Mouse (Mus musculus) frontal cortex, adult (tissue): ENCODE measurements around the gene Ggact.

ENCODE experiments used
- ATAC-seq: cut with Nextera tagmentation; 2 replicates; pipeline ENCODE4 v1.9.2; 2017; ENCODE audit warnings: mild to moderate bottlenecking, moderate library complexity, mixed read lengths; ENCODE audit not compliant: low TSS enrichment

Ggact gene

DNA sequence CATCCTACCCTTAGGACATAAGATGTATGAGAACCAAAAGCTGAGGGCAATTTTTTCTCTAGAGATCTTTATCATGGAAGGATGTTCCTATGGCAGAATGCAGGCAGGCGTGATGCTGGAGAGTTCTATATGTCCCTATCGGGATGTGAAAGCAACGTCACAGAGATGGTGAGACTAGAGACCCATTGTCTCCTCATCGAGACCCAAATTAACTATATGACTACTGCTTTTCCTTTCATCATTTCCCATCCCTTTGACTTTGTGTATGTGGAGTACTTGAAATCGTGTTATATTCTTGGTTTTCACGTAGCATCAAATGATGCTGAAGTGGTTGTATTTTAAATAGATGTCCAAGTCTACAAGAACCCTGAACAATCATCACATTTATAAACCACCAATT lies at the start of gene Ggact:
TSS of gene Ggact (minus strand) at position 101 of the 400 bp plus-strand sequence.
- peak; percentile 41; the same call in 1 of the 2 replicates for ATAC-seq

DNA sequence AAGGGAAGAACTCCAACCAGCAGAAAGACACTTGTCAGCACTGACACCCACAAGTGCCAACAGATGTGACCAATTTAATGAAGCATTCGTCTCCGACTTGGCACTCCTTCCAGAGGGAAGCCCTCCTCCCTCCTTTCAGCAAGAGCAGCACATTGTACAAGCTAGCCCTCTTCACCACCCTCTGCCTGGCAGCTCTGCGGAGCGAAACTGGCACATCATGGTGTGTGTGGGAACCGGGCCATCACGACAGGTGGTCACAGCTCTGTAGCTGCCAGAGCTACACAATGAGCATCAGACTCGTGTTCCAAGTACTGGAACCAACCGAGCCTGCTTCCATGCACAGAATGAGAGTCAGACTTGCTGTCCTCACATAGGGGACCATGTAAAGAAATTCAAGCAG lies 44.4 kb upstream of the Ggact start:
- ATAC-seq = peak; percentile 99

DNA sequence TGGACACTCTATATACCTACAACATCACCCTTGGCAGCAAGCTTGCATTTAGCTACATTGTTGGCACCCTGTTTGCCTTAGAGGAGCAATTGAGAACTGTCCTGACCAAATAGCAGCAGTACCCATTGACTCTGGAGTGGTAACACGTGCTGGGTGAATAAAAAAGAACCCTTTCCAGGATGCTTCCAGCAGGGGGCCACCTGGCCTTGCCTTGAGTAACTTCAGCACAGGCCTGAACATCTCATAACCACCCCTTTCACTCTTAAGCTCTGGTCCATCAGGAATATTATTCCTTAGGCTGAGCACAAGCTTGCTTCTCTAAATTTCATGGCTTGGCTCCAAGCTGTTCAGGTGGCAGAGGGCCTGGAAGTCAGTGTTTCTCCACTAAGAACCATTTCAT lies 39.8 kb upstream of the Ggact start:
- ATAC-seq = peak; percentile 75

DNA sequence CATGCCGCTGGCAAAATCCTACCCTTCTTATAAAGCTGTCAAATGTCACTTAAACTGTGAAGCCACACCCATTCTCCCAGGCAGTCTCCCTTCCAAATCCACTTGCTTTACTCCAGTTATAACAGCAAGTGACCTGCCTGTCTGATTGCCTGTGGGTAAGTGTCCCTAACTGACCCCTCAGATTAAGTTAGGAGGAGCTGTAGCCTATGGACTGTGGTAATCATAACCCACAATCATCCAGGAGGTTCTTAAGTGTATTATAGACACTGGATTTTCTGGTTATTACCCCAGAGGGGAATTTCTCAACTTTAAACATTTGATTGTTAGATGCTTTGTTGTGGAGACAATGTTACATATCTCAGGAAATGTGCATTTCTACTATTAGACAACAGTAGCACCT lies 39.0 kb upstream of the Ggact start:
- no peak for ATAC-seq

DNA sequence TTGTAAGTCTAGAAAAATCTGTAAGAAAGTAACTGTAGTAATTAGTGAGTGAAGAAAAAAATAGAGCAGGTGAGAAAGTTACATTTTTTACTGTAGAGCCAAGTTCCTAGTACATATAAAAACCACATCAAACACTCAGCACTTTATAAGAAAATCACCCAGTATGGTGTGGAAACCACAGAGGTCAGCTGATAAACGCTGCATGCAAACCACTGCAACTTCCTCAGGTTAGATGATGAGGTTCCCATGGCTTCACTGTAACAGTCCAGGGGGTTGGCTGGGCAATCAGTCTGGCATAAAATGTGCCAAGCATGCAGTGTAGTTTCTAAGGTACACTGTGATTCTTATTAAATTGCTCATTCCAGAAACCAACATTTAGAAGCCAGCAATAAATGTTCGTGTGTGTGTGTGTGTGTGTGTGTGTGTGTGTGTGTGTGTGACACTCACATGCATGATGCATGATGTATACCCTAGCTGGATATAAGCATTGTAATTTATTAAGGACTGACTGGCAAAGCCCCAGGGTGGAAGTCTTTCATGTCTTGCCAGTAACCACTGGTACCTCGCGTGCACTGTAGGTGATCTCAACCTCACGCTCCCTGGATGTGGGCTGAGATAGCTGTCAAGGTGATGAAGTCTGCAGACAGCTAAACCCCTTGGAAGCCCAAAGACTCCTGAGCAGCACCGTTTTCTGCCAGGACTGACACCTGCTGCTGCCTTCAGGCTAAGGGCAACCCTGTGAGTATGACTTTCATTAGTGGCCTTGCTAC lies 38.3 kb upstream of the Ggact start:
- ATAC-seq = no peak

DNA sequence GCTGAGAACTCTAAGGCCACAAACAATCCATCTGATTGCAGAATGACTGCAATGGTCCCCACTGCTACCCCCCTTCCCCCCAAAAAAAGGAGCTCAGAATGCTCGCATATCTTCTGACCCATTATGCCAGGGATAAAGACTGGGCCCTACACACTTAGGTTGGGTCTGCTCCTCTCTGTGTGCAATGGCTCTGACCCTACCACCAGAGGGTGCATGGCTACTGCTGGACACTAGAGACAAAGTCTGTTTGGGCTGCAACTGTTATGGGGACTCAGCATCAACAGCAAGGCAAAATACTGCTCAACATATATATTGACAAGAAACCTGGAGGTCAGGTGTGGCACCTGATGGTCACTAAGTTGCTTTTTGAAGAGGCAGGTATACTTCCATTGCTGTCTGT lies 37.4 kb upstream of the Ggact start:
- ATAC-seq = no peak

DNA sequence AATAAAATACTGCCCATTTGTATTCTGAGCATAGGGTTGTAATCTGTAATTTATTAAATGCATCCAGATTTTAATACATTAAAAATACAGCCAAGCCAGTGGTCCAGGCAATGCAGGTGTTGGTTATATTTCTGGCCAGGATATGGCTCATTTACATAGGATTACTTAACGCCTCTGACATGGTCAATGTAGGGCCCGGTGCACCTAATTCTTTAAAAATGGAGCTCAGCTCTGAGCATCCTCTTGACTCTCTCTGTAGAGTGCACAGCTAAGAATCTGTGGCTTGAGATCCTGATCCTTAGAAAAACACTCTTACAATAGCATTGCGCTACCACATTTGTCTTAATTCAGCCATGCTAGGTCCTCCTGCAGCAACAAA lies 29.9 kb upstream of the Ggact start:
- no peak for ATAC-seq

DNA sequence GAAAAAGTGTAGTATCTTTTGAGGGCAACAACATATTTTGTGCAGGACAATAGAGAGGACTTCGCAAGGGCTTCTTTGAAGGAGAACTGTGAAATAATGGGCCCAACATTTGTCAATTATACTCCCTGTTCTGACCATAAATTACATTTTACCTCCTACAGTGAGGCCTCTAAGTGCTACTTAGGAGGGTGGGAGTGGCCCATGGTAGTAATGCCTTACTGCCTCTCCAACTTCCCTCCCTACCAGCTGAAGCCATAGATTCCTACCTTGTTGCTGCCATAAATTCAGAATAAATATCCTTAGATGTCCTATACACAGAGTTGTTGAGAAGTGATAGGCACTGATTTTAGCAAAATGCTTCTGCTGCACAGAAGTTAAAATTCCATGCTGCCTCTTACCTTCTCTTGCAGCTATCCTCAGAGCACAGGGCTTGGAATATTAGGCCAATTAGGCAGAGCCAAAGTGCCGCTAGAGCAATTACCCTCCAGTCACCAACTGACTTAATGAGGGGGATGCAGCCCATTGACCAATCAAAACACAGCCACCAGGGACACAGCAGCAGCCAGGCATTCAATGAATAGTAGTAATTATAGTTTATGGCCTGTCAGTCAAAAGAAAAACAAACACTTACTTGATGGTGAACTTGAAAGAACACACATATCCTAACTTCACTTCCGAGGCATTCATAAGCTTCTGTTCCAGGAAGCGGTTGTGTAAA lies 29.4 kb upstream of the Ggact start:
- peak; percentile 62; the same call in 1 of the 2 replicates for ATAC-seq

DNA sequence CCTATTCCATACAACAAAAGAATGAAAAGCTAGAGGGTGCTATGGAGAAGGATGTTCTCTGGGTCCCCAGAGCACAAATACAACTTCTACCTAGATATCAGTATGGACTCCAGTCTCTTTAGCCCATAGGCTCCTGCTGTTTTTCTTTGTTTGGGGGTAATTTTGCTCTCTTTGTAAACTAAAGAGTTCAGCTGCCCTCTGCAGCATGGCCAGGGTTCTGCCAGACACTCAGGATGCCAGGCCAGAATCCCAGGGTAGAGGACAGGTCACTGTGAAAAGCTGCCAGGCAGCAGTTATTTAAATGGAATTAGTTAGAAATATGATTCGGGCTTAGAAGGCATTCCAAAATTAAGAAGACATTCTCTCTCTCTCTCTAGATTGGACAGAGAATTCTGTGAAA lies 22.9 kb upstream of the Ggact start:
- ATAC-seq = no peak

DNA sequence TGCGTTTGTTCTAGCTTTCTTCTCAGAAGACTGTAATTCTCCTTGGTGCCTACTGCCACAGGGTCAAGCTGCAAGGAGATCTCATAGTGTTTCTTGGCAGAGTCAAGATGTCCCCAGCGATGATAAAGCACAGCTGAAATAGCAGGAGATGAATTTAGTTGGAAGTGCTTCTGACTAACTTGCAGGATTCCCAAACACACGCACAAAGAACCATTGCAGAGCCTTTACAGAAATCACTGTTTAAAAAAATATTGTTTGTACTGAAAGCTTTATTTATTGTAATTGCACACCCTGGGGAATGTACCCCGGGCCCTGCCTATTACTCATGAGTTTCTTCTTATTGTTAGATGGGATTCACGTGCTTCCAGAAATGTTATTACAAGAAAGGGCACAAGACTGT lies 6.5 kb upstream of the Ggact start:
- no peak for ATAC-seq

DNA sequence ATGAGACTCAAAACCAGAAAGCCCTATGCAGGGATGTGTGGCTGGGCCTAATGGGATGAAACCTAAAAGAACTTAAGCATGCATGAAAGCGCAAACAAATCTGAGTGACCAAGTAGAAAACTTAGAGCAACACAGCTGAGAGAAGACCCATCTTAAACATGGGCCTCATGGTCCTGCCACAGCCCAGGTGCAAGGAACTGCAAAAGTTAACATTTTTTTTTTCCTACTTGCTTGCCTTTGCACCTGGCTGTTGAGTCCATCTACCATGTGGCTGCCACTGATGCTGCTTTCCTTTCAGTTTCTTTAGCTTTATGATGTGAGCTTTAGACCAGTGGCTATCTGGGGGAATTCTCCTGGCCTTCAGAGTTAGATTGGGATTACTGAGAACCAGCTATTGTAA lies 4.1 kb upstream of the Ggact start:
- ATAC-seq = no peak

DNA sequence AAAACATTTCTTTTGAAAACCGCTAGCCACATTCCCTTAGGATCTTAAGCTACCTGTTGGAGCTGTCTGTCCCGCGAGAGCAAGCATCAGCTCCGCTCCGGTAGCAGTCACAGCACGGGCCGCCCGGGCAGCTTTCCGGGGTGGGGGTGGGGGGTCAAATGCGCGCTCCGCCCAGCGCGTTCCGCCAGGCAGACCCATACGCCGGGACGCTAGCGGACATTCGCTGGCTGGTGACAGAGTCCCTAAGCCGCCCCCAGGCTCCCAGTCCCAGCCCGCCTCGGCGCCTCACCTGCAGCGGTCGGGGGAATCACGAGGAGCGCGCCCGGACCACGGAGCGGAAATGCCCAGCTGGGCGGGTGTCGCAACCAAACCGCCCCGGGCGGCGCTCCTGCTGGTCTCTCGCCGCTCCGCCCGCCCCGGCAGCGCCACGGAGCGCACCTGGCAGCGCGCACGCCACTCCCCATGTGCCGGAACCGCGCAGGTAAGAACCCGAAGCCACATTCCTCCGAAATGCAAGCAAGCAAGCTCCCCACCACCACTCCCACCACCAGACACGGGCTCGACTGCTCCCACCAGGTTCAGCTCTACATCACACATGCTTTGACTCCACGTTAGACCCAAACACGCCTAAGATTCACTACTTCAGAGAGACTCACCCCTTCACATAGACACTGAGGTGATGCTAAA lies 602 bp downstream of the Ggact start:
- ATAC-seq = peak; percentile 89

DNA sequence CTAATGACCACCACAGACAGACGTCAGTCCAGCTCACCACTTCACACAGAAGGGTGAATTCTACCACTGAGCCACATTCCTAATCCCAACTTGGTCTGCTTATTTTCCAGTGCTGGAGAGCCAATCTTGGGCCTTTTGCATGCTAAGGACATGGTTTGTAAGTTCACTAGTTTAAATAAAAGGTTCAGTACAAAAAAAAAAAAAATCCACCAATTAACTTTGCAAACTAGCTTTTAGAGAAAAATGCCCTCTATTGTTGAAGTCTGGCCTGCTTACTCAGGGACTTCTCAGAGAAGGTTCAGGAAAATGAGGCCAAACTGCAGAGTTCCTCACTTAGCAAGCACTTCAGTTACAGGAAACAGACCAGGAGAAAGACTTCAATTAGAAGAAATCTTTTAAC lies 1.4 kb downstream of the Ggact start:
- ATAC-seq = no peak

DNA sequence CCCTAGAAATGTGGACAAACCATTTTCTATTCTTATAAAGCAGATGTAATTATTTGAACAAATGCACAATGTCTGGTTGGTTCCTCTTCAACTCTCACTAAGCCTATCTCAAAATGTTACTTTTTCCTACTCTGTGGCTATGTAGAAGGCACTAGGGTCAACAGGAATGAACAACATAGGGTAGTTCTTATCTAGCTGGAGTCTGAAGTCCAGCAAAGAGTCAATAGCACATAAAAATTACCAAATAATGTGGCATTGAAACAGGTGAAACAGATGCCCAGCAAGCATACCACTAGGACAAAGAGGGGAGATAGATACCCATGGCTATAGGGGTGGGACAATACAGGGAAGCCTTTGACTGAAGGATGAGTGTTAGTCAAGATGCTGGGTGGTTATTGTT lies 2.3 kb downstream of the Ggact start:
- ATAC-seq = no peak

DNA sequence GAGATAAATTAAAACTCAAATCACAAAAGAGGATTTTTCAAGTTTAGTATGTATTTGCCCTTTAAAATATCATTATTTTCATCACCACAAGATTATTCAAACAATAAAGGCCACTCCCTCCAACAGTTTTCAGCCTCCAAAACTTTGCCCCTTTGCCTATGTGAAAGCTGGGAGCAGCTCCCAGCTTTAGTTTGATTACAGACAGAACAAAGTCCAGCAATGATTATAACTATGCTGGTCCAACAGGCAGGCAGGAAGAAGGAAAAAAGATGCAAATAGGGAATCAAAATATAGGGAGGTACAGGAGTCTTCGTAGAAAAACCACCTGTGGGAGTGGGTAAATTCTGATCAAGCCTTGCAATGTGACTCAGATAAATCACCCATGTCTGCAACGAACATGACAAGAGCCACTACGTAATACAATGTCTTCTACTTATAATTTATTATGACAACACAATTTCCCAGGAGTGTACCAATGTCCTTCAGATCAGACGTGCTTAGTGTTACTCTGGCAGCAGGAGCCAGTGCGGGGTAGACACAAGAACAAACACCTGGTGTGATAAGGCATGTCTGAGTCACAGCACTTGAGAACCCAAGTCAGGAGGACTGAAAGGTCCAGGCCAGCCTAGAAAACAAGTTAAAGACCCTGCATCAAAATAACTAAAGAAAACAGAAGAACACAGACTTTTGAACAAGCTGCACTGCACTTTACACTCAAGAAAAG lies 4.0 kb downstream of the Ggact start:
- ATAC-seq = no peak

DNA sequence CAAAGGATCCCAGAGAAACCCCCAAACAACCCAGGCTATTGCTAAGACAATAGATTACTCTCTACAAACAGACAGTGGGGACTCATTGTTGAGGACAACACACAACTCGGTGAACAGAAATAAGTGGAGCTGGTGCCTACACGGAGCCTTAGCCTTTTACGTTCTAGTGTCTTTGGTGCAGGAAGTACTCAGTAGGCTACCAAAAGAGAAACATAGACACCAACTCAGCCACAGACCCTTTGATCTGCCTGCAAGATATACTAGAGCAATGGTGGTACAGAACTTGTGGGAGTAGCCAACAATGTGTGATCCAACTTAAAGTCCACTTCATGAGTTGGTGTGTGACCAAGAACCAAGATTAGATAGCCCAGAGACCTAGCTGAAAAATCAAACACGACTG lies 5.5 kb downstream of the Ggact start:
- no peak for ATAC-seq

DNA sequence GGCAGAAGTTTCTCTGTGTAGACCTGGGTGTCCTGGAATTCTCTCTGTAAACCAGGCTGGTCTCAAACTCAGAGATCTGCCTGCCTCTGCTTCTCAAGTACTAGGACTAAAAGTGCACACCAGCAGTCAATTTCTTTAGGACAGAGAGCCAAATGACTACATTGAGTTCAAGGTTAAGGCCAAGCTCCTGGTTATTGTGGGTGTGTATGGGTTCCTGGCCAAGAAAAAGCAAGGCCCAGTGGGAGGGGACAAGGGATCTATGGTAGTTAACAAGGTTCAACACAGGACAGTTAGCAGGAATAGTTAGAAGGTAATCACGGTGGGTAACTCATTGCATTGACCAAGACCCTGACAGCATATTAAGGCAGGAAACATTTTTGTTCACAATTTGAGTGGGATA lies 8.6 kb downstream of the Ggact start:
- ATAC-seq = no peak

DNA sequence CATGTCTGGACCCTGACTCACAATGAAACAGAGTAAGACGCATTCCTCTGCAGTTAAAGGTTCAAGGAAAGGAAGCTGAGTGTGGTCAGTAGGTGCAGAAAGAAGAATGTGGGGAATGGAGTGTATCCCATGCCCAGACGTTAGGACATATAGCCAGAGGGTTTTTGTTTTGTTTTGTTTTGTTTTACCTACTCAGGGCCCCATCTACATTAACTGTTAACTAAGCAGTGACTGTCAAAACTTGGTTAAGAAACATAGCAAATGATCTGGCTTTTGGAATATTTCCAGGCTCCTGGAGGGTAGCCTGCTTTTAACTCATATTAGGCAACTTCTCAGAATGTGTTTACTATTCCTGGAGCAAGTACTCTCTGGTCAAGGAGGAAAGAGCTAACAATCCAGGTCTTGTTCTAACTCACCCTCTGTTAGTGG lies 9.6 kb downstream of the Ggact start:
- ATAC-seq = no peak

DNA sequence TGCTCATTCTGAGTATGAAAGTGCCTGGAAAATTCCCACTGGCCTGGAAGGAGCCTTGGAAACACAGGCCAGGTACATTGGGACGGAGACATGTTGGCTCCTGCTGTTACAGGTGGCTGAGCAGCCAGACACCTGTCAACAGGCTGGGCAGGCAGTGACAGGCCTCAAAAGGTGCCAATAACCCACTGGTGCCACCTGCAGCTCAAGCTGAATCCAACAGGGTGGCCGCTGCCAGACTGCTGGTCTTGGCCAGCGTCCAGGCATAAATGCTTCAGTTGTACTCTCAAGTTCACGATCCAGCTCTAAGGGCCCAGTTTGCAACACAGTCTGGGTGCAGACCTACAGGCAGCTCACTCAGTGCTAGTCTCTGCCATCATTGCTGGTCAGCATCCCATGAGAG lies 10.7 kb downstream of the Ggact start:
- peak; percentile 54 for ATAC-seq

DNA sequence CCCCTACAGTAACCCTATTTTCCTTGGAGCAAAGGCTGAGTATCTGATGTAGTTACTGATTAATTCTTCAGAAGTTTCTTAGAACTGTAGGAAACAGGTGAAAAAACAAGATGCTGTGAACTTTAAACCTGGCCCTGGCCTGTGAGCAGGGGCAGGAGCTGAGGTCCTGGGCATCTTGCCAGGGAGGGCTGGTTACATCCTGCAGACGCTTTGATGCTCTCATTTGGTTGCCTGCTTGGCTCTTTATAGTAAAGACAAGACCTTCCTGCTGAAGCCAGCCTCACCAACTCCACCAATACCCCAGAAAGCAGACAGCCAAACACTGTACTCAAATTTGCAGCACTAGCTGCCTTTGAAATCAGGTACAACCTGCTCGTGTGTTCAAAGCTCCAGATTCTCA lies 11.4 kb downstream of the Ggact start:
- no peak for ATAC-seq

DNA sequence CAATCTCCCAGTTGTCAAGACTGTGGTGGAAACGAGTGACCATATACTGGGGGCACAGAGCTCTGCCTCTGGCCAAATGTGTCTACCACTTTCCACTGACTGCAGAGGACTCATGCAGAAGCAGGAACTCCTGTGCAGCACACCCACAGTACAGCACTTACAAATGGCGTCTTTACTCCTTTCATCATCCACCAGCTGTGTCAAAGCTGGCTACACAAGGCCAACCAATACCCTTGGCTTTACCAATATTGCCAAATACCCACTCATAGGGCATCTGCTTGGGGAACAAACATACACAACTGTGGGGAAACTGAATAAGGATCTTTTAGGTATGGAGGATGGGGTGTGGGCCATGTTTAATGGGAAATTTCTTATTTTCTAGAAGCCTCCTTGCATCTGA lies 11.8 kb downstream of the Ggact start:
- ATAC-seq = no peak

DNA sequence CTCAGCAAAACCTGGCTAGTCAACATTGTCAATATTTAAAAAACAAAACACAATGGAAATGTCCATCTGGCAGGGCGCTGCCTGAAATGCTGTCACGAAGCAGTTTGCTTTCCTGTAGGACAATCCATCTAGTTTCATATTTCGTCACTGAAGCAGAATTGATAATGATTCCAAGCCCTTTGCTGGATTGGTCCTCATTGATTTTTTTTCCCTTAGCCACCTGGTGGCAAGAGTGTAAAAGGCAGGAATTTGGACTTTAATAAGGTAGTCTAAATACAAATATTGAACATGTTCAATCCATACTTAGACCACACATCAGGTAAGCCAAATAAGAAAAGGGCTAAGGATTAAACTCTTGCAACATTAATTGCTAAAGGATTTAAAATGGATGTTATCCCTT lies 12.4 kb downstream of the Ggact start:
- ATAC-seq = 0 out of 2 replicates have a peak, but pooled peaks have one; percentile 2
